Mouse (Mus musculus): Measurements from ENCODE around the gene Vkorc1l1.

- no peak for TF ChIP-seq CTCF (IDR thresholded peaks at IDR 0.05; ENCODE audit: insufficient read depth, low read depth, low read length)
- TF ChIP-seq POLR2A (IDR thresholded peaks at IDR 0.05; ENCODE audit: insufficient read depth, low read depth, low read length), result no peak
Observed at GRCm38 (mm10) chr5:129918752-129919151, 23.0 kb upstream of the Vkorc1l1 start.

Measured in olfactory bulb, adult 2 months (tissue).